Comparison of ENCODE assay signal across 8 mouse cellular contexts in genomic region chr9:62827939-62828652, GRCm38 (mm10). TPM values are rescaled to one million over a fixed set of nuclear protein-coding genes. Genes with fewer than 3 reads are reported as not detected.
DNase-seq lines count a peak whose midpoint lies in the region; ATAC-seq and TF ChIP-seq lines count a peak whose summit lies in the region.

No protein-coding gene starts in this region.

- peaks cover 33% of the 10 kb centered on the region for H3K4me1 ChIP-seq in forebrain, embryonic 12.5 days
- peaks cover 8% of the 10 kb centered on the region; the same call in 1 of the 2 replicates for H3K4me1 ChIP-seq in kidney, embryonic 14.5 days (ENCODE audit: control insufficient read depth, insufficient read depth, low read length)

- intact Hi-C loops in left cerebral cortex, adult 2 months (cut with DNase I): loop anchor here (1.0 to 10.0 kb wide), 4 partner anchors 17 to 271 kb away; partner anchors contain the start of gene Fem1b
- intact Hi-C loops in left cerebral cortex, postnatal 10 days (cut with DNase I): no loop called here

- H3K4me3 ChIP-seq in left cerebral cortex, adult 2 months: peak overlapping the region; percentile 37
- peak overlapping the region; percentile 30 for H3K4me3 ChIP-seq in forebrain, embryonic 12.5 days (replicated peaks)
- peak overlapping the region; percentile 17; the same call in 1 of the 2 replicates for H3K4me3 ChIP-seq in kidney, embryonic 14.5 days (ENCODE audit: low read length)

- peak; percentile 7; the same call in 1 of the 2 replicates for ATAC-seq in forebrain, embryonic 12.5 days (ENCODE audit: low FRiP score)
- no peak for ATAC-seq in kidney, embryonic 14.5 days (ENCODE audit: low FRiP score, low TSS enrichment)
- ATAC-seq in megakaryocyte-erythroid progenitor cell, adult 5-6 weeks (replicated peaks; ENCODE audit: low FRiP score, low TSS enrichment, poor library complexity, severe bottlenecking): peak; percentile 46

- no peaks in the 10 kb centered on the region for H3K9me3 ChIP-seq in forebrain, embryonic 12.5 days
- no peaks in the 10 kb centered on the region for H3K9me3 ChIP-seq in kidney, embryonic 14.5 days (ENCODE audit: control insufficient read depth, low read length)

- no peak for DNase-seq in left cerebral cortex, adult 2 months (ENCODE audit: extremely low spot score in 1 of 2, low spot score in 2 of 2)
- no peak for DNase-seq in left cerebral cortex, postnatal 10 days (ENCODE audit: extremely low spot score in 1 of 2, low spot score in 2 of 2)
- peak; percentile 75 for DNase-seq in R1 (ENCODE audit: low read depth, low spot score)
- DNase-seq in urinary bladder, postnatal 36 days (ENCODE audit: low spot score in 2 of 2): no peak
- DNase-seq in urinary bladder, postnatal 14 days (ENCODE audit: low spot score): no peak

- H3K4me2 ChIP-seq in forebrain, embryonic 12.5 days: peak overlapping the region; percentile 51
- H3K4me2 ChIP-seq in kidney, embryonic 14.5 days (replicated peaks; ENCODE audit: low read depth, low read length): peak overlapping the region; percentile 51

- no peaks in the 10 kb centered on the region for H3K36me3 ChIP-seq in forebrain, embryonic 12.5 days (replicated peaks)
- H3K36me3 ChIP-seq in kidney, embryonic 14.5 days (ENCODE audit: control insufficient read depth, insufficient read depth, low read length): no peaks in the 10 kb centered on the region

- no peaks in the 10 kb centered on the region for H3K27me3 ChIP-seq in forebrain, embryonic 12.5 days
- H3K27me3 ChIP-seq in kidney, embryonic 14.5 days (ENCODE audit: control insufficient read depth, insufficient read depth, low read length): no peaks in the 10 kb centered on the region

- no peak overlapping the region for H3K9ac ChIP-seq in forebrain, embryonic 12.5 days
- no peak overlapping the region for H3K9ac ChIP-seq in kidney, embryonic 14.5 days (ENCODE audit: low read depth, low read length)

- peak overlapping the region; percentile 80 for H3K27ac ChIP-seq in left cerebral cortex, adult 2 months
- peak overlapping the region; percentile 63 for H3K27ac ChIP-seq in forebrain, embryonic 12.5 days
- H3K27ac ChIP-seq in kidney, embryonic 14.5 days (ENCODE audit: low read depth, low read length): peak overlapping the region; percentile 55

- TF ChIP-seq CTCF in left cerebral cortex, adult 2 months (IDR thresholded peaks at IDR 0.05): peak; percentile 75

- 6% methylated on average over 24 of the region's 24 CpGs for WGBS in forebrain, embryonic 12.5 days
- 12% methylated on average over 24 of the region's 24 CpGs for WGBS in kidney, embryonic 14.5 days

RNA-seq across cellular contexts. Expression of gene Cln6, which starts 10.5 kb away (rescaled TPM):
- total RNA-seq in left cerebral cortex, adult 2 months (2021): 10 to 100 TPM; 10.0 to 11.9 TPM
- 10 to 100 TPM in 1 of 2 experiments, 1 to 10 TPM in 1; 9.6 to 10.8 TPM for total RNA-seq in left cerebral cortex, postnatal 10 days (2021)
- polyA plus RNA-seq in forebrain, embryonic 12.5 days (2016; fragmentation: Nextera tagmentation; extraction: Ambion mirVana): 8.5 and 9.8 TPM in 2 replicates
- polyA plus RNA-seq in kidney, embryonic 14.5 days (2014; fragmentation: Nextera tagmentation; extraction: Ambion mirVana): 21.7 and 28.2 TPM in 2 replicates
- 57.7 and 73.1 TPM in 2 replicates for total RNA-seq in megakaryocyte-erythroid progenitor cell, adult 5-6 weeks (2014; fragmentation: Nextera tagmentation)
- 11.3 and 21.8 TPM in 2 replicates for total RNA-seq in megakaryocyte-erythroid progenitor cell, adult 5-6 weeks (2017)

RNA-seq across cellular contexts. Expression of gene Fem1b, which starts 16.4 kb away (rescaled TPM):
- 100 to 1,000 TPM; 104 to 107 TPM for total RNA-seq in left cerebral cortex, adult 2 months (2021)
- 100 to 1,000 TPM; 113 to 118 TPM for total RNA-seq in left cerebral cortex, postnatal 10 days (2021)
- 56.6 and 59.0 TPM in 2 replicates for polyA plus RNA-seq in forebrain, embryonic 12.5 days (2016; fragmentation: Nextera tagmentation; extraction: Ambion mirVana)
- polyA plus RNA-seq in kidney, embryonic 14.5 days (2014; fragmentation: Nextera tagmentation; extraction: Ambion mirVana): 20.8 and 38.2 TPM in 2 replicates
- total RNA-seq in megakaryocyte-erythroid progenitor cell, adult 5-6 weeks (2014; fragmentation: Nextera tagmentation): 33.6 and 38.8 TPM in 2 replicates
- total RNA-seq in megakaryocyte-erythroid progenitor cell, adult 5-6 weeks (2017): 69.6 and 71.2 TPM in 2 replicates

RNA-seq across cellular contexts. Expression of gene Calml4, which starts 29.8 kb away (rescaled TPM):
- total RNA-seq in left cerebral cortex, adult 2 months (2021): 1 to 10 TPM in 1 of 2 experiments, under 1 TPM in 1; 0.75 to 1.1 TPM
- 1 to 10 TPM in 1 of 2 experiments, under 1 TPM in 1; 0.57 to 1.5 TPM for total RNA-seq in left cerebral cortex, postnatal 10 days (2021)
- 1.8 and 3.1 TPM in 2 replicates for polyA plus RNA-seq in forebrain, embryonic 12.5 days (2016; fragmentation: Nextera tagmentation; extraction: Ambion mirVana)
- polyA plus RNA-seq in kidney, embryonic 14.5 days (2014; fragmentation: Nextera tagmentation; extraction: Ambion mirVana): 59.7 and 72.0 TPM in 2 replicates
- 4.0 and 5.8 TPM in 2 replicates for total RNA-seq in megakaryocyte-erythroid progenitor cell, adult 5-6 weeks (2014; fragmentation: Nextera tagmentation)
- total RNA-seq in megakaryocyte-erythroid progenitor cell, adult 5-6 weeks (2017): 2.2 TPM in 1 of 2 replicates, not detected in the other
